20 mouse cellular contexts compared by ENCODE assay signal in the genomic region with DNA sequence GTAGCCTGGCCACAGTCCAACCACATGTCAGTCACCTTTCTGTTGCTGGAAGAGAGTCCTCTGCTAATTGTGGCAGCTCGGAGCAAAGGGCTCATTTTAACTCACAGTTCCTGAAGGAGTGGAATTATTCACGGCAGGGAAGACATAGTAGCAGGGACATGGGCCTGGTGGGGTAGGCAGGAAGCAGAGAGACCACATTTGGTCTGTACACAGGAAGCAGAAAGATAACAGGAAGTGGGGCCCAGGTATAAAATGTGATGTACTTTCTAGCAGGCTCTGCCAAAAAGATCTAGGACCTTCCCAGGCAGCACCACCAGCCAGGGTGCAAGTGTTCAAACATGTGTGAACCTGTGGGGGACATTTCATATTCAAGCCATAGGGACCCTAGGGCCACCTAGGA.
"Had no signal": no experiment of that assay in that cellular context is flagged by ENCODE, and none has a peak within 500 bp of the region (broad histone marks: within the 10 kb centered on the region; RNA-seq: fewer than 3 reads in every experiment).

No protein-coding gene starts in this region.

- ATAC-seq: liver, postnatal 0 days; lung, postnatal 0 days; midbrain, embryonic 13.5 days; midbrain, embryonic 15.5 days had no signal

- H3K36me3 ChIP-seq: lung, embryonic 15.5 days had no signal

- H3K4me3 ChIP-seq: lung, embryonic 15.5 days; megakaryocyte, embryonic 14.5 days; midbrain, embryonic 13.5 days; midbrain, embryonic 15.5 days; neural tube, embryonic 13.5 days; neural tube, embryonic 15.5 days had no signal

- H3K27me3 ChIP-seq: lung, embryonic 15.5 days; midbrain, embryonic 13.5 days; midbrain, embryonic 15.5 days; neural tube, embryonic 13.5 days; neural tube, embryonic 15.5 days had no signal

- H3K4me1 ChIP-seq: lung, embryonic 15.5 days; midbrain, embryonic 13.5 days; midbrain, embryonic 15.5 days; neural tube, embryonic 13.5 days; neural tube, embryonic 15.5 days had no signal

- DNase-seq: liver, postnatal 0 days; lung, adult 2 months; lung, postnatal 14 days; lung, postnatal 36 days; retina, postnatal 1 day; right cerebral cortex, adult 18-20 months; right cerebral cortex, postnatal 25 days; right cerebral cortex, postnatal 4 days; spleen, adult 18-20 months; thymus, adult 18-20 months; thymus, postnatal 14 days; thymus, postnatal 36 days had no signal

- H3K27ac ChIP-seq: lung, embryonic 15.5 days; macrophage; midbrain, embryonic 13.5 days; midbrain, embryonic 15.5 days; neural tube, embryonic 13.5 days; neural tube, embryonic 15.5 days had no signal
